ENCODE assay signal across 15 mouse cellular contexts in the genomic region with DNA sequence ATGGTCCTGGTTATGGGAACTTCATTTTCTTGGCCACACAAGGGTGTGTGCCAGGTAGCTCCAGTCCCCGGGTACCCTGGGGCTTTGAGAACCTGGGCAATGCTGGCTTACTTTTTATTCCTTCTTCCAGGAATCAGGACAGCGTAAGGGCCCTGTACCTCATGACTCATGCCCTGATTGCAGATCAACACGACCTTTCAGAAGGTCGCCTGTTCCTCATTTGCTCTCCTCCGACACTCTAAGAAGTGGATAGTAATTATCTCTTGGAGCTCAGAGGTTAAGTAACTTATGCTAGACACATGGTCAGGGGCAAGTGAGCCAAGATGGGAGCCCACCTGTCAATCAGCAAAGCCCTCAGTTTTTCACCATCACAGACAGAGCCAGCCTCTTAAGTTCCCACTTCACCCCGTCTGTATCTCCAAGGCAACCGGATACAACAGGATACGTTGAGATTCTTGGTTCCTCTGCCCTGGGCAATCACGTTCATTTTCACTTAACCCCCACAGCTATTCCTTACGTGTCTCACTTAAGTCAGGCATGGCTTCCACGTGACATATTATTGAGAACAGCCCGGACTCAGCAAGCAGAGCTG. TPM values are rescaled to one million over a fixed set of nuclear protein-coding genes. Genes with fewer than 3 reads are reported as not detected.
DNase-seq lines count a peak whose midpoint lies in the region; ATAC-seq and TF ChIP-seq lines count a peak whose summit lies in the region.
"Had no signal": no experiment of that assay in that cellular context is flagged by ENCODE, and none has a peak within 500 bp of the region (broad histone marks: within the 10 kb centered on the region; RNA-seq: fewer than 3 reads in every experiment).

No protein-coding gene starts in this region.

- no peak for TF ChIP-seq POLR2A in bone marrow macrophage, adult 2 months (IDR thresholded peaks at IDR 0.05; ENCODE audit: borderline replicate concordance, low read depth, low read length)

- ATAC-seq in kidney, embryonic 16.5 days (ENCODE audit: low FRiP score, low TSS enrichment) = 0 out of 2 replicates have a peak, but pooled peaks have one; percentile 31
- ATAC-seq in megakaryocyte progenitor cell, adult 5-6 weeks (replicated peaks; ENCODE audit: poor library complexity) = peak; percentile 63
- ATAC-seq: inflammation-experienced regulatory T-cells, adult 6 months had no signal

- H3K4me2 ChIP-seq in kidney, embryonic 16.5 days (replicated peaks; ENCODE audit: low read depth, low read length) = no peak overlapping the region
- H3K4me2 ChIP-seq: limb, embryonic 13.5 days had no signal

- H3K36me3 ChIP-seq in kidney, embryonic 16.5 days (ENCODE audit: insufficient read depth, low read length) = no peaks in the 10 kb centered on the region
- H3K36me3 ChIP-seq: limb, embryonic 13.5 days had no signal

- no peak for TF ChIP-seq CTCF in bone marrow macrophage, adult 2 months (IDR thresholded peaks at IDR 0.05; ENCODE audit: low read depth, low read length)

- H3K9ac ChIP-seq in kidney, embryonic 16.5 days (replicated peaks; ENCODE audit: low read length) = no peak overlapping the region
- H3K9ac ChIP-seq: limb, embryonic 13.5 days had no signal

- peak; percentile 58 for DNase-seq in adrenal gland, adult 2 months
- no peak for DNase-seq in adrenal gland, postnatal 25 days
- no peak for DNase-seq in kidney, adult 8-10 months
- no peak for DNase-seq in layer of hippocampus, adult 9-10 months (ENCODE audit: low spot score)
- no peak for DNase-seq in ovary, postnatal 36 days (ENCODE audit: low spot score)
- DNase-seq: adrenal gland, postnatal 14 days; cerebellum, adult 11-12 months; embryo, embryonic 11 days; heart, postnatal 10 days had no signal

- no peak overlapping the region for H3K4me3 ChIP-seq in kidney, embryonic 16.5 days (ENCODE audit: low read length)
- peak overlapping the region; percentile 2; the same call in 1 of the 2 replicates for H3K4me3 ChIP-seq in bone marrow macrophage, adult 2 months (ENCODE audit: insufficient read depth, low read length)
- H3K4me3 ChIP-seq: left cerebral cortex, adult 2 months; limb, embryonic 13.5 days had no signal

- no peak overlapping the region for H3K27ac ChIP-seq in kidney, embryonic 16.5 days (ENCODE audit: low read length)
- no peak overlapping the region for H3K27ac ChIP-seq in bone marrow macrophage, adult 2 months (ENCODE audit: insufficient read depth, low read depth, low read length)
- H3K27ac ChIP-seq: left cerebral cortex, adult 2 months; limb, embryonic 13.5 days had no signal

- 58% methylated on average over 12 of the region's 12 CpGs for WGBS in kidney, embryonic 16.5 days

- no peaks in the 10 kb centered on the region for H3K9me3 ChIP-seq in kidney, embryonic 16.5 days (ENCODE audit: low read length)
- H3K9me3 ChIP-seq: limb, embryonic 13.5 days had no signal

- H3K4me1 ChIP-seq in kidney, embryonic 16.5 days (ENCODE audit: insufficient read depth, low read length) = no peaks in the 10 kb centered on the region
- peaks cover 28% of the 10 kb centered on the region for H3K4me1 ChIP-seq in bone marrow macrophage, adult 2 months (ENCODE audit: control insufficient read depth, insufficient read depth, low read length)

- H3K27me3 ChIP-seq in kidney, embryonic 16.5 days (ENCODE audit: insufficient read depth, low read length) = no peaks in the 10 kb centered on the region
- H3K27me3 ChIP-seq: limb, embryonic 13.5 days had no signal

RNA-seq across cellular contexts. Expression of a gene that starts 11.7 kb away (rescaled TPM):
- 10 to 100 TPM; 23.2 to 27.3 TPM for total RNA-seq in adrenal gland, adult 2 months (2021)
- 5.6 and 6.2 TPM in 2 replicates for polyA plus RNA-seq in adrenal gland, adult 2 months (2012; rRNA removed)
- 17.9 and 29.0 TPM in 2 replicates for total RNA-seq in adrenal gland, postnatal 25 days (2021)
- 240 and 248 TPM in 2 replicates for polyA plus RNA-seq in kidney, embryonic 16.5 days (2015; fragmentation: Nextera tagmentation; extraction: Ambion mirVana)
- 19.4 and 19.9 TPM in 2 replicates for polyA plus RNA-seq in bone marrow macrophage, adult 2 months (2012; ENCODE audit: insufficient read depth, insufficient read length, missing spikeins)
- 43.8 and 45.3 TPM in 2 replicates for total RNA-seq in megakaryocyte progenitor cell, adult 5-6 weeks (2015)
- total RNA-seq in megakaryocyte progenitor cell, adult 5-6 weeks (2017) = 118 and 129 TPM in 2 replicates
